Mouse (Mus musculus) MEL (cell line): ENCODE results near the gene Rab5b. TPM values are rescaled to one million over a fixed set of nuclear protein-coding genes. Genes with fewer than 3 reads are reported as not detected.
A peak's percentile ranks its signal among the peaks of the same experiment; 100 is the strongest.

Experiments used
- DNase-seq: peaks from one replicate; pipeline ENCODE4 v3.0.0; 2011; ENCODE audit warnings: low read depth, low spot score
- H3K27ac ChIP-seq: 2 replicates; pipeline ENCODE4 v1.5.1; 2012; ENCODE audit warnings: low read depth, mild to moderate bottlenecking, control low read depth, low read length, moderate library complexity; ENCODE audit not compliant: control insufficient read depth
- H3K27me3 ChIP-seq, 2 experiments: fragments of 150-350 bp in 1 of 2; sonication (generic) in 1 of 2; 2 replicates each; pipeline ENCODE4 v1.6.1; 2012; ENCODE audit warnings: low read length in 2 of 2, mild to moderate bottlenecking in 2 of 2, improper control_type of control experiment in 1 of 2, moderate library complexity in 1 of 2; ENCODE audit not compliant: insufficient read depth in 2 of 2, control insufficient read depth in 1 of 2
- H3K36me3 ChIP-seq, 2 experiments: 2 replicates each; pipeline ENCODE4 v1.6.1; 2012 to 2014; ENCODE audit warnings: low read length in 2 of 2, improper control_type of control experiment in 1 of 2, inconsistent platforms in 1 of 2, mild to moderate bottlenecking in 1 of 2; ENCODE audit not compliant: insufficient read depth in 2 of 2, control insufficient read depth in 1 of 2
- H3K4me1 ChIP-seq, 2 experiments: fragments of 150-350 bp in 1 of 2; sonication (generic) in 1 of 2; 2 replicates each; pipeline ENCODE4 v1.6.1; 2012; ENCODE audit warnings: low read length in 2 of 2, improper control_type of control experiment in 1 of 2, mild to moderate bottlenecking in 1 of 2; ENCODE audit not compliant: insufficient read depth in 2 of 2, control insufficient read depth in 1 of 2
- H3K4me3 ChIP-seq, 2 experiments: fragments of 150-350 bp in 1 of 2; sonication (generic) in 1 of 2; 2 replicates each; pipeline ENCODE4 v1.5.1; 2012; ENCODE audit warnings: low read depth in 2 of 2, low read length in 2 of 2, mild to moderate bottlenecking in 2 of 2, moderate library complexity in 2 of 2, control low read depth in 1 of 2, improper control_type of control experiment in 1 of 2; ENCODE audit not compliant: control insufficient read depth in 1 of 2, insufficient read depth in 1 of 2
- H3K79me2 ChIP-seq: 2 replicates; pipeline ENCODE4 v1.6.1; 2012; ENCODE audit warnings: mild to moderate bottlenecking, low read length, moderate library complexity; ENCODE audit not compliant: control insufficient read depth, poor library complexity, insufficient read depth
- H3K9ac ChIP-seq: 2 replicates; pipeline ENCODE4 v1.6.1; 2012; ENCODE audit warnings: low read depth, mild to moderate bottlenecking, control low read depth, low read length, moderate library complexity; ENCODE audit not compliant: control insufficient read depth, poor library complexity, severe bottlenecking
- H3K9me3 ChIP-seq: fragments of 150-350 bp; sonication (generic); replicated peaks from 2 replicates; pipeline ENCODE4 v1.6.1; 2012; ENCODE audit warnings: mild to moderate bottlenecking, low read length, improper control_type of control experiment, moderate library complexity; ENCODE audit not compliant: insufficient read depth
- CHD1 ChIP-seq: IDR thresholded peaks from 2 replicates; pipeline ENCODE4 v1.6.1; 2012; ENCODE audit warnings: low read depth, mild to moderate bottlenecking, inconsistent platforms, low read length, improper control_type of control experiment
- CTCF ChIP-seq, 3 experiments: IDR thresholded peaks in 2 of 3; conservative IDR thresholded peaks in 1 of 3; 2 replicates each; pipeline ENCODE4 v1.5.1; 2011 to 2012; ENCODE audit warnings: low read length in 3 of 3, low read depth in 2 of 3, mild to moderate bottlenecking in 2 of 3, improper control_type of control experiment in 1 of 3, inconsistent platforms in 1 of 3, mixed read lengths in 1 of 3, moderate library complexity in 1 of 3; ENCODE audit not compliant: control insufficient read depth in 1 of 3, insufficient read depth in 1 of 3, poor library complexity in 1 of 3, severe bottlenecking in 1 of 3
- E2F4 ChIP-seq: IDR thresholded peaks from 2 replicates; pipeline ENCODE4 v1.6.1; 2011; ENCODE audit warnings: low read depth, low read length, improper control_type of control experiment, borderline replicate concordance
- HCFC1 ChIP-seq: IDR thresholded peaks from 2 replicates; pipeline ENCODE4 v1.6.1; 2012; ENCODE audit warnings: low read depth, mild to moderate bottlenecking, inconsistent platforms, low read length, improper control_type of control experiment, moderate library complexity
- MEF2A ChIP-seq: IDR thresholded peaks from 2 replicates; pipeline ENCODE4 v1.6.1; 2014; ENCODE audit warnings: low read depth, mild to moderate bottlenecking, inconsistent platforms, low read length, improper control_type of control experiment; ENCODE audit not compliant: poor library complexity, insufficient replicate concordance, severe bottlenecking; ENCODE audit errors: extremely low read depth
- MXI1 ChIP-seq: IDR thresholded peaks from 2 replicates; pipeline ENCODE4 v1.6.1; 2011; ENCODE audit warnings: mild to moderate bottlenecking, low read depth, low read length, improper control_type of control experiment
- POLR2AphosphoS5 ChIP-seq: IDR thresholded peaks from 2 replicates; pipeline ENCODE4 v1.6.1; 2012; ENCODE audit warnings: low read depth, borderline replicate concordance, mild to moderate bottlenecking, inconsistent platforms, low read length, moderate library complexity, mixed read lengths
- RAD21 ChIP-seq: IDR thresholded peaks from 2 replicates; pipeline ENCODE4 v1.6.1; 2011; ENCODE audit warnings: mild to moderate bottlenecking, low read depth, low read length, improper control_type of control experiment
- SIN3A ChIP-seq: IDR thresholded peaks from 2 replicates; pipeline ENCODE4 v1.6.1; 2012; ENCODE audit warnings: low read length, improper control_type of control experiment, inconsistent platforms
- SMC3 ChIP-seq: IDR thresholded peaks from 2 replicates; pipeline ENCODE4 v1.6.1; 2011; ENCODE audit warnings: low read depth, low read length, improper control_type of control experiment
- USF1 ChIP-seq: IDR thresholded peaks from 2 replicates; pipeline ENCODE4 v1.6.1; 2014; ENCODE audit warnings: low read depth, mild to moderate bottlenecking, inconsistent platforms, low read length, improper control_type of control experiment, moderate library complexity
- USF2 ChIP-seq, 2 experiments: IDR thresholded peaks; 2 replicates each; pipeline ENCODE4 v1.6.1; 2011 to 2012; ENCODE audit warnings: improper control_type of control experiment in 2 of 2, low read length in 2 of 2, borderline replicate concordance in 1 of 2, inconsistent platforms in 1 of 2, low read depth in 1 of 2, mild to moderate bottlenecking in 1 of 2; ENCODE audit not compliant: insufficient read depth in 1 of 2
- ZC3H11A ChIP-seq: IDR thresholded peaks from 2 replicates; pipeline ENCODE4 v1.6.1; 2012; ENCODE audit warnings: low read depth, mild to moderate bottlenecking, inconsistent platforms, low read length, improper control_type of control experiment
- ZNF384 ChIP-seq: IDR thresholded peaks from 2 replicates; pipeline ENCODE4 v1.6.1; 2012; ENCODE audit warnings: low read depth, mild to moderate bottlenecking, inconsistent platforms, low read length, improper control_type of control experiment
- polyA plus RNA-seq, 2 experiments: library from polyadenylated mRNA; stranded (reverse) in 1 of 2; unstranded in 1 of 2; fragments of >175 nt in 1 of 2; fragments of >200 nt in 1 of 2; gene quantifications; 2 replicates each; pipeline versions ENCODE4 v1.2.1 to v1.2.4; 2012; ENCODE audit warnings: low replicate concordance in 2 of 2, low read depth in 1 of 2; ENCODE audit not compliant: insufficient read length in 2 of 2, insufficient read depth in 1 of 2, missing spikeins in 1 of 2
- total RNA-seq: library from RNA; depleted of rRNA; stranded (reverse); fragments of 300-350 nt; gene quantifications from 2 replicates; pipeline ENCODE4 v1.2.3, GENCODE M21; 2012

The Rab5b gene
- total and polyA plus RNA-seq, 3 experiments: 18.7 to 45.7 (median 23.3) TPM

DNA sequence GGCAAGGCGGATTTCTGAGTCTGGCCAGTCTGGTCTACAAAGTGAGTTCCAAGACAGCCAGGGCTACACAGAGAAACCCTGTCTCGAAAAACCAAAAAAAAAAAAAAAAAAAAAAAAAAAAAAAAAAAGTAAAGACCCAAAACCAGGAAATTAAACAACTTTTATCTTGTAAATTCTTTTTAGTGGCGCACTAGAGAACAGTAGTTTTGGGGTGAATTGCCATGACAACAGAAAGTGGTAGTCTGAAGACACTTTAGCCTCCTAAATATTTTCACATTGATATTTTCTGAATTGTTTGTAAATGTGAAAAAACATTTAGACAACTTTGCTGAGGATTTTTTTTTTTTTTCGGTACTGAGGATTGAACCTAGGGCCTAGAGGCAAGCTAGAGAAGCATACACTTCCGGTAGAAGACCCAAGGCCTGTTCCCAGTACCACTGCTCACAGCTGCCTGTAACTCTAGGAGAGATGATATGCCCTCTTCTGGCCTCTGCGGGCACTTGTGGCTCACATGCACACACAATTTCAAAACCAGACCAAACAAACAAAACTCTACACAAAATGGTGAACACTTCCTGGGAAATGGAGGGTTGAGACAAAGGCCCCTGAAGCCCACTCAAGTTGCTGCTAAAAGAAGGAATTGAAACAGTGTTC is 1.1 kb upstream of the Rab5b start:
- Histone ChIP-seq H3K27me3 (no peaks in the 10 kb centered on the region), H3K4me3 (no peak overlapping the region), H3K27ac (no peak overlapping the region), H3K4me1 (peaks cover under 1 to 4% of the 10 kb centered on the region in 2 experiments; a peak in 2 of 4 replicates), H3K36me3 (peaks cover 0 to 12% of the 10 kb centered on the region in 2 experiments), H3K9ac (no peak overlapping the region), H3K79me2 (peaks cover 4% of the 10 kb centered on the region; the same call in 1 of the 2 replicates), H3K9me3 (no peaks in the 10 kb centered on the region)
- DNase-seq: peak; percentile 23
- TF ChIP-seq CTCF (IDR thresholded peaks at IDR 0.05 in 2 of 3, conservative IDR thresholded peaks at IDR 0.05 in 1 of 3; ENCODE audit: control insufficient read depth in 1 of 3, insufficient read depth in 1 of 3, low read depth in 2 of 3, low read length in 3 of 3, poor library complexity in 1 of 3, severe bottlenecking in 1 of 3) (0 out of 6 replicates have a peak, but pooled peaks of 1 of the 3 experiments have one; percentile 2), USF2 (IDR thresholded peaks at IDR 0.05; ENCODE audit: borderline replicate concordance in 1 of 2, insufficient read depth in 1 of 2, low read depth in 1 of 2, low read length in 2 of 2) (no peak), ZNF384 (peak; percentile 71), E2F4 (no peak)

DNA sequence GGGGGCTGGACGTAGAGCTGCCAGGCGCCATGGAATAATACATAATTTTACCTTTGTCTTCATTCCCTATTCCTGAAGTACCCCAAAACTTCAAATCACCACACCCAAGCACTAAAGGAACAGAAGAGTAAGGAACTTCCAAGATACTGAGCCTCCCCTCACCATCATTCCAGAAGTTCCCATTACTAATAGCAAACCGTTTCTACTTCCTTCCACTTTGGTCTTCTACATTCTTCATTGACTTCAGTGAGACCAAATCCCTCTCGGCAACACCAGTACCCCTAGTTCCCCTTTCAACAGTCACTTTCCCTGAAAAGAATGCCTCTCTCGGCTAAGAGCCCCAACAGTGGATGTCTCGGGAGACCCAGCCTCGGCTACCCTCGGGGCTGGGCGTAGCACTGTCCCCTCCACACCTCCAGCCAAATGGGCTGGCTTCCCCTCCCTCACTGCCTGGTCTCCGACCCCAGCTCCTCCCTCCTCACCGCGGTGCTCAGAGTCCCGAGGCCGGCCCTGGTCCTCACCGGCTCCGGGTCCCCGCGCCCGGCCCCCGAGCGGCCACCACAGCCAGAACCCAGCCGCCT is 563 bp downstream of the Rab5b start:
- Histone ChIP-seq H3K27ac (peak overlapping the region; percentile 35), H3K36me3 (peaks cover 0 to 9% of the 10 kb centered on the region in 2 experiments; a peak in 3 of 4 replicates), H3K4me3 (peak overlapping the region; percentile 83 to 89), H3K9ac (peak overlapping the region; percentile 73), H3K4me1 (peaks cover 0 to 4% of the 10 kb centered on the region in 2 experiments; a peak in 2 of 4 replicates), H3K79me2 (peaks cover 4% of the 10 kb centered on the region; the same call in 1 of the 2 replicates), H3K9me3 (no peaks in the 10 kb centered on the region), H3K27me3 (no peaks in the 10 kb centered on the region)
- peak; percentile 76 for DNase-seq
- TF ChIP-seq USF1 (no peak), SIN3A (peak; percentile 36; the same call in 1 of the 2 replicates), POLR2AphosphoS5 (no peak), MXI1 (0 out of 2 replicates have a peak, but pooled peaks have one; percentile 7)
- TF ChIP-seq, all 39 proteins: peak for 2

DNA sequence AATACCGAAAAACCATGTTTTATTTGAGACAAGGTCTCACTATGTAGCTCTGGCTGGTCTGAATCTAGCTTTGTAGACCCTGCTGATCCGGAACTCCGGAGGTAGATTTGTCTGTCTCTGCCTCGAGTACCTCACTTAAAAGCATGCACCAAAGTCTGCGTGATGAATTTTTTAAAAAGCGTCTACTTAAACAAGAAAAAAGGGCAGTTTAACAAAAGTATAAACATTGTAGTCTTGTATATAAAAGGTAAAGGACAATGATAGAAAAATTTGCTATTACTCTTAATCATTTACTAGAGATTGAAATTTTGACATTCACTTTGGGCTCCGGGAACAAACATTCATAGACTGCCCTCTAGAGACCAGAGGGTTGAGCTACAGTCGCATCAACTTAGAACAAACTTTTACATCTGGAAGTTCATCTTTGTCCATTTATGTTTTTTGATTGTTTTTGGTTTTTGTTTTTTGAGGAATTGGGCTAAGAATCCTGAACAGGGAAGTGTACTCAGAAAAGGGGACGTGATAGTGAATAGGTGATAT is 21.5 kb downstream of the Rab5b start:
- TF ChIP-seq E2F4: no peak
- TF ChIP-seq MXI1: peak; percentile 46; the same call in 1 of the 2 replicates
- peak; percentile 81 for TF ChIP-seq SMC3
- peak; percentile 85 for TF ChIP-seq SIN3A
- TF ChIP-seq HCFC1: peak; percentile 58; the same call in 1 of the 2 replicates
- TF ChIP-seq CHD1: no peak
- peak; percentile 50 to 94 (median 52) for TF ChIP-seq CTCF (IDR thresholded peaks at IDR 0.05 in 2 of 3, conservative IDR thresholded peaks at IDR 0.05 in 1 of 3; ENCODE audit: control insufficient read depth in 1 of 3, insufficient read depth in 1 of 3, low read depth in 2 of 3, low read length in 3 of 3, poor library complexity in 1 of 3, severe bottlenecking in 1 of 3)
- peak; percentile 80 for TF ChIP-seq ZC3H11A
- TF ChIP-seq MEF2A: no peak
- TF ChIP-seq ZNF384: peak; percentile 73
- peak; percentile 97 for TF ChIP-seq RAD21
- Histone ChIP-seq H3K9me3 (no peaks in the 10 kb centered on the region), H3K4me1 (peaks cover 0 to 2% of the 10 kb centered on the region in 2 experiments; a peak in 1 of 4 replicates), H3K4me3 (peak overlapping the region; percentile 67 to 86), H3K27ac (no peak overlapping the region; the same call in 1 of the 2 replicates), H3K79me2 (no peaks in the 10 kb centered on the region), H3K36me3 (no peaks in the 10 kb centered on the region; a peak in 1 of 4 replicates), H3K27me3 (no peaks in the 10 kb centered on the region), H3K9ac (peak overlapping the region; percentile 53)
- DNase-seq: peak; percentile 80
